Mouse (Mus musculus) right cerebral cortex, adult 18-20 months (tissue): ENCODE measurements at regions not wholly inside any gene's neighbourhood (a gene's known extent, or its start where the extent isn't known, plus 50 kb on each side); places are given as distances from the start of the nearest gene placed in this dataset.

Experiments used
- DNase-seq: peaks from one replicate; pipeline ENCODE4 v3.0.0; 2022; ENCODE audit warnings: mixed read lengths

- no peak for DNase-seq
These were observed 87.7 kb upstream of the Spdye4c start for GRCm38 (mm10) chr2:128503136-128503935.

- no peak for DNase-seq
These were observed 83.3 kb upstream of the Spdye4c start for GRCm38 (mm10) chr2:128507591-128508243.

GRCm38 (mm10) chr2:128508244-128508605 is 82.8 kb upstream of the Spdye4c start:
- DNase-seq, result no peak

GRCm38 (mm10) chr2:128511291-128511690 is 79.7 kb upstream of the Spdye4c start:
- DNase-seq, result no peak

- no peak for DNase-seq
These were observed 78.2 kb upstream of the Spdye4c start for GRCm38 (mm10) chr2:128512852-128513251.

GRCm38 (mm10) chr2:128514463-128515290 is 76.3 kb upstream of the Spdye4c start:
- no peak for DNase-seq

GRCm38 (mm10) chr2:128515701-128516100 is 75.3 kb upstream of the Spdye4c start:
- no peak for DNase-seq

- no peak for DNase-seq
These were observed 74.3 kb upstream of the Spdye4c start for GRCm38 (mm10) chr2:128516694-128517093.

GRCm38 (mm10) chr2:128518142-128518541 is 72.9 kb upstream of the Spdye4c start:
- DNase-seq, result no peak

- no peak for DNase-seq
These were observed 69.1 kb upstream of the Spdye4c start for GRCm38 (mm10) chr2:128521701-128522443.

- DNase-seq, result no peak
These were observed 67.4 kb upstream of the Spdye4c start for GRCm38 (mm10) chr2:128523425-128524108.

GRCm38 (mm10) chr2:128526100-128526499 is 64.9 kb upstream of the Spdye4c start:
- DNase-seq, result no peak

- DNase-seq, result no peak
These were observed 64.1 kb upstream of the Spdye4c start for GRCm38 (mm10) chr2:128526883-128527344.

GRCm38 (mm10) chr2:128536294-128536693 is 54.7 kb upstream of the Spdye4c start:
- no peak for DNase-seq

- no peak for DNase-seq
These were observed 53.6 kb upstream of the Spdye4c start for GRCm38 (mm10) chr2:128537425-128537824.

GRCm38 (mm10) chr2:128538736-128539135 is 52.3 kb upstream of the Spdye4c start:
- no peak for DNase-seq
